ENCODE assay signal across 24 mouse cellular contexts in the genomic region with DNA sequence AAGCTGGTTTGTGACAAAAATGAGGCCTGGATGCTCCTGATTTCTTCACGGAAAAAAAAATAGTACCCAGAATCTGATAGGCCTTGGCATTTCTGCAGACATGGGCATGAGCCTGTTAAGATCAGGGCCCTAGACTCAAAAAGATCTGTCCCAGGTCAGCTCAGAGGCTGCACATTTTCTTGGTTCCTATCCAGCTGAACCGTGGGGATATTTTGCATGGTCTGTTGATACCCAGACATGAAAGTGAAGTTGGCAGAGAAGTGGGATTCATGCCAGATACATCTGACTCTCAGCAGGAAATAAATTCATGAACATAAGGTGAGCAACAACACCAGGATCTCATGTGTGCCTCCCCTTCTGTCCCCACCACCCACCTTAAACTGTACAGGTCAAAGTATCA.
DNase-seq lines count a peak whose midpoint lies in the region; ATAC-seq and TF ChIP-seq lines count a peak whose summit lies in the region.
"Had no signal": no experiment of that assay in that cellular context is flagged by ENCODE, and none has a peak within 500 bp of the region (broad histone marks: within the 10 kb centered on the region; RNA-seq: fewer than 3 reads in every experiment).

No protein-coding gene starts in this region.

- TF ChIP-seq POLR2A in brain, embryonic 14.5 days (IDR thresholded peaks at IDR 0.05; ENCODE audit: borderline replicate concordance, extremely low read depth, insufficient read depth, insufficient read length, poor library complexity, severe bottlenecking), result no peak

- WGBS in heart, embryonic 10.5 days, result 81% methylated on average over 2 of the region's 2 CpGs
- 87% methylated on average over 2 of the region's 2 CpGs for WGBS in kidney, embryonic 14.5 days

- no peak overlapping the region for H3K4me2 ChIP-seq in kidney, embryonic 14.5 days (replicated peaks; ENCODE audit: low read depth, low read length)
- H3K4me2 ChIP-seq: embryonic facial prominence, embryonic 12.5 days; embryonic facial prominence, embryonic 15.5 days; heart, embryonic 12.5 days; heart, embryonic 15.5 days; hindbrain, embryonic 14.5 days; intestine, embryonic 15.5 days had no signal

- no peaks in the 10 kb centered on the region for H3K9me3 ChIP-seq in heart, embryonic 10.5 days
- H3K9me3 ChIP-seq in kidney, embryonic 14.5 days (ENCODE audit: control insufficient read depth, low read length), result no peaks in the 10 kb centered on the region
- H3K9me3 ChIP-seq: embryonic facial prominence, embryonic 12.5 days; embryonic facial prominence, embryonic 15.5 days; heart, embryonic 12.5 days; heart, embryonic 15.5 days; intestine, embryonic 15.5 days had no signal

- no peak for TF ChIP-seq CTCF in brain, embryonic 14.5 days (IDR thresholded peaks at IDR 0.05; ENCODE audit: borderline replicate concordance, extremely low read depth, insufficient read depth, insufficient read length)

- ATAC-seq in kidney, embryonic 14.5 days (ENCODE audit: low FRiP score, low TSS enrichment), result no peak
- ATAC-seq: activated CD4-positive, CD25-positive, alpha-beta regulatory T cell, adult 4 months; forebrain, embryonic 14.5 days; forebrain, postnatal 0 days; intestine, embryonic 15.5 days had no signal

- H3K36me3 ChIP-seq in heart, embryonic 10.5 days, result no peaks in the 10 kb centered on the region
- H3K36me3 ChIP-seq in kidney, embryonic 14.5 days (ENCODE audit: control insufficient read depth, insufficient read depth, low read length), result no peaks in the 10 kb centered on the region
- H3K36me3 ChIP-seq: embryonic facial prominence, embryonic 12.5 days; embryonic facial prominence, embryonic 15.5 days; heart, embryonic 12.5 days; heart, embryonic 15.5 days; intestine, embryonic 15.5 days had no signal

- peak; percentile 79 to 82 for DNase-seq in cerebellum, postnatal 10 days
- no peak for DNase-seq in cerebellum, adult 9-10 months
- DNase-seq in heart, embryonic 10.5 days (ENCODE audit: low spot score), result peak; percentile 24
- no peak for DNase-seq in heart, adult 18-20 months
- DNase-seq in kidney, postnatal 14 days, result peak; percentile 7
- DNase-seq in brain, embryonic 14.5 days (ENCODE audit: low read depth), result peak; percentile 26
- DNase-seq: adrenal gland, adult 8-10 months; adrenal gland, postnatal 25 days; cerebellum, adult 18-20 months; cerebellum, postnatal 25 days; forebrain, postnatal 0 days; gastrocnemius, adult 2 months; gastrocnemius, postnatal 25 days; heart, postnatal 10 days; heart, postnatal 4 days had no signal

- H3K4me3 ChIP-seq in heart, embryonic 10.5 days, result no peak overlapping the region
- H3K4me3 ChIP-seq in kidney, embryonic 14.5 days (ENCODE audit: low read length), result no peak overlapping the region
- H3K4me3 ChIP-seq: embryonic facial prominence, embryonic 12.5 days; embryonic facial prominence, embryonic 15.5 days; gastrocnemius, adult 2 months; heart, embryonic 12.5 days; heart, embryonic 15.5 days; intestine, embryonic 15.5 days had no signal

- no peaks in the 10 kb centered on the region for H3K4me1 ChIP-seq in heart, embryonic 10.5 days
- no peaks in the 10 kb centered on the region for H3K4me1 ChIP-seq in kidney, embryonic 14.5 days (ENCODE audit: control insufficient read depth, insufficient read depth, low read length)
- H3K4me1 ChIP-seq: embryonic facial prominence, embryonic 12.5 days; embryonic facial prominence, embryonic 15.5 days; heart, embryonic 12.5 days; heart, embryonic 15.5 days; intestine, embryonic 15.5 days had no signal

- no peaks in the 10 kb centered on the region for H3K27me3 ChIP-seq in heart, embryonic 10.5 days (ENCODE audit: insufficient read depth, poor library complexity, severe bottlenecking)
- no peaks in the 10 kb centered on the region for H3K27me3 ChIP-seq in kidney, embryonic 14.5 days (ENCODE audit: control insufficient read depth, insufficient read depth, low read length)
- H3K27me3 ChIP-seq: embryonic facial prominence, embryonic 12.5 days; embryonic facial prominence, embryonic 15.5 days; heart, embryonic 12.5 days; heart, embryonic 15.5 days; intestine, embryonic 15.5 days had no signal

- H3K27ac ChIP-seq in heart, embryonic 10.5 days, result no peak overlapping the region
- H3K27ac ChIP-seq in kidney, embryonic 14.5 days (ENCODE audit: low read depth, low read length), result no peak overlapping the region
- H3K27ac ChIP-seq: embryonic facial prominence, embryonic 12.5 days; embryonic facial prominence, embryonic 15.5 days; heart, embryonic 15.5 days; hindbrain, embryonic 14.5 days; intestine, embryonic 15.5 days had no signal

- H3K9ac ChIP-seq in kidney, embryonic 14.5 days (ENCODE audit: low read depth, low read length), result no peak overlapping the region
- H3K9ac ChIP-seq: embryonic facial prominence, embryonic 12.5 days; embryonic facial prominence, embryonic 15.5 days; forebrain, postnatal 0 days; heart, embryonic 12.5 days; heart, embryonic 15.5 days; hindbrain, embryonic 14.5 days; intestine, embryonic 15.5 days had no signal

Comparison
In these comparisons a context has a peak if more than half of its experiments do, and no peak if none do; other contexts are left out.
1. DNase-seq: peak in cerebellum, postnatal 10 days (2 of 2), heart, embryonic 10.5 days (single experiment), kidney, postnatal 14 days (single experiment) and brain, embryonic 14.5 days (single experiment); none in cerebellum, adult 9-10 months (single experiment) and heart, adult 18-20 months (0 of 2).